Mouse (Mus musculus) induced T-regulatory cell, adult 2 months (primary cell): ENCODE measurements at regions not wholly inside any gene's neighbourhood (a gene's known extent, or its start where the extent isn't known, plus 50 kb on each side); places are given as distances from the start of the nearest gene placed in this dataset.

ENCODE experiments used
- DNase-seq: peaks from one replicate; pipeline ENCODE4 v3.0.0-alpha.2; 2012; ENCODE audit warnings: low read depth

- no peak for DNase-seq
These were observed 263.0 kb upstream of the BC052040 start for GRCm38 (mm10) chr2:115318551-115318950.

- DNase-seq, result no peak
These were observed 258.9 kb upstream of the BC052040 start for GRCm38 (mm10) chr2:115322582-115322981.

GRCm38 (mm10) chr2:115326526-115326925, 255.0 kb upstream of the BC052040 start:
- no peak for DNase-seq

- DNase-seq, result no peak
These were observed 243.3 kb upstream of the BC052040 start for GRCm38 (mm10) chr2:115338178-115338577.

GRCm38 (mm10) chr2:115339034-115339433, 242.5 kb upstream of the BC052040 start:
- no peak for DNase-seq

- DNase-seq, result no peak
These were observed 239.2 kb upstream of the BC052040 start for GRCm38 (mm10) chr2:115342360-115342759.

GRCm38 (mm10) chr2:115346551-115346950, 235.0 kb upstream of the BC052040 start:
- DNase-seq, result no peak

GRCm38 (mm10) chr2:115348263-115348662, 233.3 kb upstream of the BC052040 start:
- no peak for DNase-seq

GRCm38 (mm10) chr2:115371072-115371471, 210.4 kb upstream of the BC052040 start:
- DNase-seq, result no peak

- DNase-seq, result no peak
These were observed 206.2 kb upstream of the BC052040 start for GRCm38 (mm10) chr2:115375336-115375735.

GRCm38 (mm10) chr2:115384414-115385180, 196.9 kb upstream of the BC052040 start:
- no peak for DNase-seq

- no peak for DNase-seq
These were observed 196.0 kb upstream of the BC052040 start for GRCm38 (mm10) chr2:115385207-115386168.

GRCm38 (mm10) chr2:115391575-115391974, 189.9 kb upstream of the BC052040 start:
- no peak for DNase-seq

- no peak for DNase-seq
These were observed 189.3 kb upstream of the BC052040 start for GRCm38 (mm10) chr2:115392082-115392762.

- no peak for DNase-seq
These were observed 187.4 kb upstream of the BC052040 start for GRCm38 (mm10) chr2:115394091-115394490.

- DNase-seq, result no peak
These were observed 183.0 kb upstream of the BC052040 start for GRCm38 (mm10) chr2:115398550-115398949.

- no peak for DNase-seq
These were observed 182.3 kb upstream of the BC052040 start for GRCm38 (mm10) chr2:115399107-115399740.

GRCm38 (mm10) chr2:115399987-115400550, 181.4 kb upstream of the BC052040 start:
- no peak for DNase-seq

GRCm38 (mm10) chr2:115402246-115402645, 179.3 kb upstream of the BC052040 start:
- DNase-seq, result no peak

- no peak for DNase-seq
These were observed 149.0 kb upstream of the BC052040 start for GRCm38 (mm10) chr2:115432476-115432875.

- no peak for DNase-seq
These were observed 140.4 kb upstream of the BC052040 start for GRCm38 (mm10) chr2:115441100-115441499.
